Mouse (Mus musculus) adrenal gland, postnatal 14 days (tissue): ENCODE data around the gene Ap2b1. TPM values are rescaled to one million over a fixed set of nuclear protein-coding genes. Genes with fewer than 3 reads are reported as not detected.

Source experiments
- DNase-seq: peaks from one replicate; pipeline ENCODE4 v3.0.0; 2021; ENCODE audit warnings: mixed read lengths
- long read RNA-seq, 2 experiments: library from polyadenylated mRNA; stranded (forward); transcript quantifications; one replicate each; pipeline ENCODE4 v2.0.0; 2021
- total RNA-seq: library from RNA; stranded (reverse); gene quantifications from 2 replicates; pipeline ENCODE4 v1.2.3, GENCODE M21; 2021

Gene Ap2b1
- 86.9 and 98.4 TPM in 2 replicates for total RNA-seq
- long read RNA-seq, experiment 1, full-length matches to known transcripts: 7 of 13 reads
- long read RNA-seq, experiment 1, partial matches to known transcripts: 4 of 13 reads
- long read RNA-seq, experiment 1, other reads (novel, unspliced or antisense): 2 of 13 reads
- long read RNA-seq, experiment 2, full-length matches to known transcripts: 5 of 7 reads
- long read RNA-seq, experiment 2, partial matches to known transcripts: 2 of 7 reads
- long read RNA-seq, experiment 2, other reads (novel, unspliced or antisense): 0 of 7 reads

DNA sequence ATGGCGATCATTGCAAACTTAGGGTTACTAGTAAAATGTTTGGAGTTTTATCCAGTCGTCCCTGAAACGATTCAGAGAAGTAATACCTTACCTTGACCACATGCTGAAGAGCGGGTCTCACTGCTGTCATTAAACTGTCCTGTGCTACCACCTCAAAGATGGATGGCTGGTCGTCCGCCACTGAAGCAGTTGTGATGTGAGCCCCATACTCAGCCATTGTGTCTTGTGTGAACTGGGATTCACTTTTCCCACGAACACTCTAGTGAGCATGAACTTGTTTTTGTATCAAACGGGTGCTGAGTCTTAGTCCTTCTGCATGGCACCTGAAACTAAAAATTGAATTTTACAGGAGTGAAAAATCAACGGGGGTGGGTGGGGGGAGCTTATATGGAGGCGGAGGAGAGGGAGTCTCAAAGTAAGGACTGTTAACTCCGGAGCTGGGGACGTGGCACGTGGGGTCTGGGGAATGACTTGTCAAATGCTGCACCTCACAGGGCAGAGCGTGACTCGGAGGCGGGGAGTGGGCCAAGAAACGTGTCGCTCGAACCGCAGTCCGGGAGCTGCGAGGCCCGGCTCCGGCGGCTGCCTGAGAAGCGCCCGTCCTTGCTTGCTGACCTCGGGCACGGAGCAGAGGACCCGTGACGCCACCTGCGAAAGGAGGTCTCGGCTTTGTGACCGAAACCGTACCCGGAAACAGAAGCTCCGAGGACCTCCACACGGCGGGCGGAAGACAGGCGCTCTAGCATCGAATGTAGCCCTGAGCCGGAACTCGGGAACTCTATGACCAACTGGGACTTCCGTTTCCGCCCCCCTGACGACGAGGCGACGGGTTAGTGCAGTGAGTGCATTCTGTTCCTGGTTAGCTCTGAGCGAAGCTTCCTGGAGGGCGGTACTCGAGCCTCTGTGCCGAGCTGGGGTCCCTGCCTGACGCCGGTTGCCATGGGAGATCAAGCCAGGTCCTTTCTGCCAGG is at the start of gene Ap2b1:
TSS of gene Ap2b1 (plus strand) at position 800 of the 971 bp plus-strand sequence.
- peak; percentile 96 for DNase-seq

DNA sequence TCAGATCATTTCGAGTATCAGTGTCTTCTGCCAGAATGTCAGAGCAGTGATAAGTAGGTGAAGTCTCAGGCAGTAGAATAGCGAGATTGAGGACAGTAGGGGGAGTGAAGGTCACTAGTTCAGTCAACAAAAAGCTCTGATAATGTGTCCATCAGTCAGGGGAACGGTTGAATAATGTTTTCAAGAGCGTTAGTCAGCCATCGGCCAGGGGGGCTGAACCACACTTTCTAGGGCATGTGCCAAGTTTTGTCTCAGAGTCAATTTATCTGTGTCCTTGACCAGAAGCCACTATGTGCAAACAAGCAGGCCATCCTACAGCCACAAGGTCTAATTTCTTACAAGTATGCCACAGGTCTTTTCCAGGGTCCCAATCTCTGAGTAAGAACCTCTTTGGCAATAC is 41.6 kb upstream of the Ap2b1 start:
- peak; percentile 85 for DNase-seq

GRCm38 (mm10) chr11:83262673-83263072 is 36.2 kb upstream of the Ap2b1 start:
- no peak for DNase-seq

DNA sequence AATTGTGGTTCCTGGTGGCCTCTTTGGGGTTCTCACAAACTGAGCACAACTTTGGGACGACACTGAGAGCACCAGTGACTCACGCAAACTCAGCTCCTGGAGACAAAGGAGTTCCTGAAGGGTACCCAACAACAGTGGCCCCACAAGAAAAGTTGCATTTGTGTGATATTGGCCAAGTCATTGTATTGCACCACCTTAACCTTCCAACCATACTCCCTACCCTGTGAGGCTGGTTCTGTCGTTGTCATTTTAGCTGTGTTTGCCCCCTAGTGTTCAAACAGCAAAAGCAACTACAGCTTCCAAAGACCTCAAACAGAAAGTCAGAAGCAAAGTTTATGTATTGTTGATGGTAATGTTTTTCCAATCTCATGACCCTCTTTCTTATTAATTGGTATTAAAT is 35.7 kb upstream of the Ap2b1 start:
- DNase-seq: no peak

DNA sequence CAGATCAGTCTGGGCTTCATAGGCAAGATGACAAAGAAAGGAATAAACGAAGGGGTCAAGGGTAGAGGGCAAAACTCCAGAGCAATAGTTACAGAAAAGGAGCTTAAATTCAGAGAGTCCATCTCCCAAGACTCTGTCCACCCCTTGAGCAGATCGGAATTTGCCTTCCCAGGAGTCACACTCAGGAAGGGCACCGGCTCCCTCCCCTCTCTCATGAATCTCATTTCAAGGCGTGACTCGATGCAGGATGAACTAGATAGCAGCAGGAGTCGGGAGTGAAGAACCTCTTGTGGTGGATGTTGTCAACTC is 28.0 kb upstream of the Ap2b1 start:
- no peak for DNase-seq

DNA sequence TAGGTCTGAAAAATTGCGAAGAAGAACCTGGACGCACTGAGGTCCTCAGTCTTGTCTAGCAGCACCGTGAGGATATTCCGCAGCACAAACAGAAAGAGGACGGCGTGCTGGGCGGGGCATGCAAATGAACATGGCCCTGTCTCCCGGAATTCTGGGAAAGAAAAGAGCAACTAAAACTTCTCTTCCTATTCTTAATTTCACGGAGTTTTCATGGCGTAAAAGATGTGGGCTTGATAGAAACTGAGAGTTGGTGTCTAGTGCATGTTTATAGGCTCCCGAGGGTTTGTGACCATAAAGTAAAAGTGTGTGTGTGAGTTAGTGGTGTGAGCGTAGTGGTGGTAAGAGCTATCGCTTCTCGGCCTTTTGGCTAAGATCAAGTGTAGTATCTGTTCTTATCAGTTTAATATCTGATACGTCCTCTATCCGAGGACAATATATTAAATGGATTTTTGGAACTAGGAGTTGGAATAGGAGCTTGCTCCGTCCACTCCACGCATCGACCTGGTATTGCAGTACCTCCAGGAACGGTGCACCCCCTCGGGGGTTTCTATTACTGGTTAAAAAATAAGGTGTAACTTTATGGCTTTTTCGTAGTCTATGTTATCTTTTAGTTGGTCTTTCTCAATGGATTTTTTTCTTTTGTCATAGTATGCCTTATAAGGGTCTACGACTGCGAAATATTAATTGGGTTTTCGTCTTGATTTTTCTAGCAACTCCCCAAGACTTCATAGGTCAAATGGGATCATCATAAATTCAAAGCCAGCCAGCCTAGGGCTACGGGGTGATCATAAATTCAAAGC is 27.5 kb upstream of the Ap2b1 start:
- DNase-seq: peak; percentile 86

GRCm38 (mm10) chr11:83271951-83272843 is 26.6 kb upstream of the Ap2b1 start:
- peak; percentile 36 for DNase-seq

DNA sequence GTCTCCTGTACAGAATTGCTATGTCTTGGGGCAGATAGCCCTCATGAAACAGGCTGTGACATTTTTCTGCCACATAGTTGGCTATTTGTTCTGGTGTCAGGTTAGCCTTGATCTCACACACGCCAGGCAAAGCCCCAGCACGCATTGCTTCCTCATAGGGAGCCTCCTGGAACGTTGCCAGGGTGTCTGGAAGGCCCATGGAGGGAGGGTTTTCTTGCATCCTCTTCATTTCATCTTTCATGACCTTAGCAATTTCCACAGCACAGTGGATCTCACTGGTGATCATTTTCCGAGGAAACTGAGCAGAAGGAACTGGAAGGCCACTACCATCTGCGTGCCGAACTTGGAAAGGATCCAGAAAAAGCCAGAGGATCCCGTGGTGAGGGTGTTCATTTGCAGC is 22.6 kb upstream of the Ap2b1 start:
- no peak for DNase-seq

GRCm38 (mm10) chr11:83279024-83279423 is 19.8 kb upstream of the Ap2b1 start:
- DNase-seq: no peak

- no peak for DNase-seq
These were observed 19.1 kb upstream of the Ap2b1 start for GRCm38 (mm10) chr11:83279691-83280090.

DNA sequence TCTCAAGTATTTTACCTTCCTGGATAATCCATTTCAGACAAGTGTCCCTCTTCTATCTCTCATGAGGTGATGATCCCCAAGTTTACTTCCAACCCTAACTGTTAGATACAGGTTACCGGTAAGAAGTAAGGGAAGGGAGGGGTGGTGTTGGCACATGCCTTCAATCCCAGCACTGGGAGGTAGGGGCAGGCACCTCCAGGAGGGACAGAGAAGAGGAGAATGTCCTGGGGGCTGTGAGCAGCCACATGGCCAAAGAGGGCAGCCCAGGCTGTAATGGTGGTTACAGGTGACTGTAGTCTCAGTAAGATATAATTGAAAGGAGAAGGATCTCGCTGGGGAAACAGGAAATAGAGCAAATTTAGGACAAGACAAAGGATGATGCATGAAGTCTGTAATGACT is 16.7 kb upstream of the Ap2b1 start:
- no peak for DNase-seq

DNA sequence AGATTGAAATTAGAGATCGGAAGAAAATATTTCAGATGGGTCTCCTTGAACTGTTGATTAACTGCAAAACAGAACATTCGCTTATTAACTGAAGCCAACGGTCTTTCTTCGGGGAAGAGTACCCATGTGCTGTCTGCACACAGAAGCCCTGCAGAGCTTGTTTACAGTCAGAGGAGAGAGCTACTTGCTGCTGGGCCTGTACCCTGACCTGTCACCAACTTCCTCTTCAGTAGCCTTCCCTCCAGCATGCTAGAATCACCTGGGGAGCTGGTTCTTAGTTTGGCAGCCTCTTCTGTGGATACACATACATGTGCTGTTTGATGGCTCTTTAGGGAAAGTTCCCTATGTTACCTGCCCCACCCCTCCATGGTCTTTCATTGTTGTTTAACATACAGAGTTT is 13.2 kb upstream of the Ap2b1 start:
- DNase-seq: no peak

DNA sequence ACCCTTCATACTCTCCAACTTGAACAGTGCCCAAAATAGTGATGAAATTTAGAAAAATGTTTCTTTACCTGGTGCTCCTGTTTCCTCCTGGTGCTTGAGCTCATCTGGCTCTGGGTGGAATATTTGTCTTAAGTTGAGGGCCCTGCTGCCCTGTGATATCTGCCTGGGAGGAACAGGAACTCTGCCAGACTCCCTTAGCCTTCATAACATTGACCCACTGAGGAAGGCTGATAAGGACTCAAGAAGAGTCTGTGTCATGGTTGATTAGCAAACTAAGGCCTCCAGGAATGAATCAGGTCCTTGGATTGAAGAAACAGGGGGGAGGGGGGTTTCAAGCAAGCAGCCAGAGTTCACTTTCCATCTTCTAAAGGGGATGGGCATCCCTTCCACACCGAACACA is 12.3 kb upstream of the Ap2b1 start, which contains the start of gene Slfn14:
TSS of gene Slfn14 (minus strand) at position 161 of the 400 bp plus-strand sequence.
- no peak for DNase-seq

DNA sequence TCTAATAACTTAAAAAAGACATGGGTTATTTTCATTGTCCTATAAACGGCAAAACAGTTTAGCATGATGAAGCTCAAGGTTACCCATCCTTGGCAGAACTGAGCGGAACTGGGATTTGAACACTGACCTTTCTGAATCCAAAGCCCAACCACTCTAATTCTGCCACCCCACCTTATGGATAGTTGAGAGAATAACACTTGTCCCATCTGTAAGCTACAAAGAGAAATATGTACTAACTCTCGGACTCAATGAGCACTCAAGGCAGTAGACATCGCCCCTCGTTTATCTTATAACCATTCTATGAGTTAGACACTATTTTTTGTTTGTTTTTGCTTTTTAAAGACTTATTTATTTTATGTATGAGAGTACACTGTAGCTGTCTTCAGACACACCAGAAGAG is 9.8 kb upstream of the Ap2b1 start:
- no peak for DNase-seq

- no peak for DNase-seq
These were observed 9.2 kb upstream of the Ap2b1 start for GRCm38 (mm10) chr11:83289633-83290032.

GRCm38 (mm10) chr11:83291375-83292250 is 7.2 kb upstream of the Ap2b1 start:
- DNase-seq: peak; percentile 97

- DNase-seq: no peak
These were observed 6.6 kb upstream of the Ap2b1 start for GRCm38 (mm10) chr11:83292251-83292587.

DNA sequence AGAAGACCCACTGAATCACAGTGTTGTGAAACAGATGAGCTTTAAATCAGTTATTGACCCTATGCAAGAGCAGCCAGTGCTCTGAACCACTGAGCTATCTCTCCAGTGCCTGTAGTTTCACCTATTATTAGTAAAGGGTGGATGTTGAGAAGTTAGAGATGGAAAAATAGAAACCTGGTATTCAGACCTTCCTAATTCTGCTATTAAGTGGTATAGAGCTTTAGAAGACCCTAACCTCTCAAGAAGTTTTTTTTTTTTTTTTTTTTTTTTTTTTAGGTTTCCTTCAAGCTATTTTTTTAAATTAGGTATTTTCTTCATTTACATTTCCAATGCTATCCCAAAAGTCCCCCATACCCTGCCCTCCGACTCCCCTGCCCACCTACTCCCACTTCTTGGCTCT is 5.6 kb upstream of the Ap2b1 start:
- DNase-seq: no peak

GRCm38 (mm10) chr11:83294133-83294532 is 4.7 kb upstream of the Ap2b1 start:
- no peak for DNase-seq

DNA sequence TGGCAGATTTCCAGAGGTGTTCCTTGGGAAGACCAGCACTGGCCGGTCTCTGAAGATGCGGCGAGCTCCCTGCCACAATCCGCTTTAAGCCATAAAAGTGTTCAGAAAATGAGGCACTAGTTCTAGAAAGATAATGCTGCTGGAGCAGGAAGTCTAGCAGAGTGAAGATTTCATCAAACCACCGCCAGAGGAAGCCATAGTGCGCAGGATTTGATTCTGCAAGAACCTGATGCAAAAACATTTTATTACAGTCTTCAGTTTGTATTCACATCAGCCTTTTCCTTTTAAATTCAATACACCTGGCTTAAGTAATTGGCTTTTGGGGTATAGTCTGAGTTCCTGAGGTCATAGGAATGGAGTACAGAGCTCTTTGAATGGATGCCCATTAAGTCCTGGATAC is 1.0 kb upstream of the Ap2b1 start:
- DNase-seq: no peak

DNA sequence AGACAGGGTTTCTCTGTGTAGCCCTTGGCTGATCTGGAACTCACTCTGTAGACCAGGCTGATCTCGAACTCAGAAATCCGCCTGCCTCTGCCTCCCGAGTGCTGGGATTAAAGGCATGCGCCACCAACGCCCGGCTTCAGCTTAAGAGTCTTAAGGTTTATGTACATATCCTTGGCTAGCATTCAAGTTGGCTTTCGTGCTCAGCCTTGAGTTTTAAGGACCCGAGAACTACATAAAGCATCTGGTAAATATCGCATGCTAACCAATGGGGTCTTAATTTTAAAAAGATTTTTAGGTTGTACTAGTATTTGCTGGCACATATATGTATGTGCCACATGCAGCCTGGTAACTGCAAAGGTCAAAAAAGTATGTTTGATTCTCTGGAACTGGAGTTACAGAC is 900 bp downstream of the Ap2b1 start:
- no peak for DNase-seq
